Mouse (Mus musculus): ENCODE data around the gene Ttll12. TPM values are rescaled to one million over a fixed set of nuclear protein-coding genes. Genes with fewer than 3 reads are reported as not detected.

The Ttll12 gene
- total and polyA plus RNA-seq, 3 experiments: 43.9 to 76.5 TPM; not detected in 1

DNA sequence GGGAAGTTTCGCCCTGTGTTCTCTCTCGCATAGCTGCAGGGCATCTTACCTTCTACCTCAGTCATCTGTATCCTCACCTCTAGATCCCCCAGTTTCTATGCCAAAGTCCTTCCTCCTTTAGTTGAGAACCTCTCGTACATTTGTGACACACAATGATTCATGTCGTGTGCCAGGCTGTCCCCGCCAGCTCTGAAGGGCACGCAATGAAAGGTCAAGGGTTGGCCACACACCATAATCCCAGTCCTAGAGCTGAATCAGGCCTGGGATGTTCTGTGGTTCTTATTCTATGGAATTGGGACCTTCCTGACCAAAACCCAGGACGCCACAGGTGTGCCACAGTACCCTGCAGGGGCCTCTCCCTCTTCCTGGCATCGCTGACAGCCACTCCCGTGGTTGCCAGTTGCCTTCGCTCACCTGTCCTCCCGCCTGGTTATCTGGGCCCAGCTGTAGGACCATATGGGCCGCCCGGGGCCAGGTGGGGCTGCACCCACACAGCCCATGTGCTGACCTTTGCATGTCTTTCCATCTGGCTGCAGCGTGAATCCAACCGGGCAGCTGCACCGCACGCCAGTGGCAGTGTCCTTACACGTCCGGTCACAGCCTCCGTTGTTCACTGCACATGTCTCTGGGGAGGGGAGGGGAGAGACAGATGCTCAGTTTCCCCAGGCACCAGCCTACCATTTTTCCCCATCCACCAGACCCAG lies 43.4 kb upstream of the Ttll12 start:
- Histone ChIP-seq H3K27me3 (ENCODE audit: control insufficient read depth in 1 of 2, insufficient read depth in 2 of 2, low read length in 2 of 2) (no peaks in the 10 kb centered on the region; a peak in 1 of 4 replicates), H3K36me3 (ENCODE audit: control insufficient read depth in 1 of 2, insufficient read depth in 2 of 2, low read length in 2 of 2) (no peaks in the 10 kb centered on the region), H3K27ac (ENCODE audit: control insufficient read depth, low read depth, low read length) (no peak overlapping the region), H3K4me3 (ENCODE audit: control insufficient read depth in 1 of 2, insufficient read depth in 1 of 2, low read depth in 2 of 2, low read length in 2 of 2) (no peak overlapping the region), H3K9ac (ENCODE audit: control insufficient read depth, low read depth, low read length, poor library complexity, severe bottlenecking) (no peak overlapping the region), H3K4me1 (ENCODE audit: control insufficient read depth in 1 of 2, insufficient read depth in 2 of 2, low read length in 2 of 2) (no peaks in the 10 kb centered on the region), H3K79me2 (ENCODE audit: control insufficient read depth, insufficient read depth, low read length, poor library complexity) (no peaks in the 10 kb centered on the region), H3K9me3 (replicated peaks; ENCODE audit: insufficient read depth, low read length) (no peaks in the 10 kb centered on the region)
- DNase-seq (ENCODE audit: low read depth, low spot score): no peak
- TF ChIP-seq HCFC1 (IDR thresholded peaks at IDR 0.05; ENCODE audit: low read depth, low read length) (no peak), EP300 (IDR thresholded peaks at IDR 0.05; ENCODE audit: low read depth in 1 of 2, low read length in 2 of 2) (no peak), GATA1 (IDR thresholded peaks at IDR 0.05; ENCODE audit: low read depth, low read length) (no peak), CHD2 (IDR thresholded peaks at IDR 0.05; ENCODE audit: low read length) (no peak), MYC (IDR thresholded peaks at IDR 0.05; ENCODE audit: low read depth, low read length) (no peak), MAX (IDR thresholded peaks at IDR 0.05; ENCODE audit: low read length) (no peak), E2F4 (IDR thresholded peaks at IDR 0.05; ENCODE audit: borderline replicate concordance, low read depth, low read length) (no peak), JUND (IDR thresholded peaks at IDR 0.05; ENCODE audit: low read depth, low read length) (no peak), ETS1 (IDR thresholded peaks at IDR 0.05; ENCODE audit: low read depth, low read length) (no peak), NRF1 (IDR thresholded peaks at IDR 0.05; ENCODE audit: insufficient read depth, low read depth, low read length, poor library complexity, severe bottlenecking) (no peak), POLR2AphosphoS5 (IDR thresholded peaks at IDR 0.05; ENCODE audit: borderline replicate concordance, low read depth, low read length) (no peak), ZMIZ1 (IDR thresholded peaks at IDR 0.05; ENCODE audit: low read depth, low read length) (no peak), MAFK (IDR thresholded peaks at IDR 0.05; ENCODE audit: borderline replicate concordance, low read depth, low read length) (no peak), SMC3 (IDR thresholded peaks at IDR 0.05; ENCODE audit: low read depth, low read length) (no peak), BHLHE40 (IDR thresholded peaks at IDR 0.05; ENCODE audit: borderline replicate concordance, low read depth, low read length) (no peak), POLR2AphosphoS2 (IDR thresholded peaks at IDR 0.05; ENCODE audit: low read length) (no peak), TBP (IDR thresholded peaks at IDR 0.05; ENCODE audit: low read depth, low read length) (no peak), POLR2A (IDR thresholded peaks at IDR 0.05; ENCODE audit: control insufficient read depth in 1 of 2, insufficient read depth in 1 of 2, low read depth in 1 of 2, low read length in 2 of 2, poor library complexity in 1 of 2) (no peak)

DNA sequence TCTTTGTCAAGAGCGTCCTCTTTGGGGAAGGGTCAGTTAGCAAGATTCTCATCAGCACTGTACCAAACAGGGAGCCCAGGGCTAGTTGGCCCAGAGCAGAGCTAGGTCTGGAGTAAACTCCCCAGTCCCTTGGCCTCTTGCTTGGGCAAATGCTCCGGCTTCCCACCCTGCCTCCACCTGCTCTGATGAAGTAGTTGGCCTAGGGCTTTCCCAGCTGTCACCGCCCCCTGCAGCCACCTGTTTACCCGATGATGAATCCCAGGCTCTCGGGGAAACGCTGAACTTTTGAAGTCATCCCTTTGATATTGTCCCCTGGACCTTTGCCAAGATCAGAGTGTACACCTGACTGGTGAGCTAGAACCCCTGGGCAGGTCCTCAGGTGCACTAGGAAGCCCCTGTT lies 41.8 kb upstream of the Ttll12 start:
- H3K9me3 ChIP-seq (replicated peaks; ENCODE audit: insufficient read depth, low read length): no peaks in the 10 kb centered on the region
- no peak overlapping the region for H3K27ac ChIP-seq (ENCODE audit: control insufficient read depth, low read depth, low read length)
- H3K4me1 ChIP-seq (ENCODE audit: control insufficient read depth in 1 of 2, insufficient read depth in 2 of 2, low read length in 2 of 2): no peaks in the 10 kb centered on the region
- TF ChIP-seq SMC3 (IDR thresholded peaks at IDR 0.05; ENCODE audit: low read depth, low read length) (no peak), ZMIZ1 (IDR thresholded peaks at IDR 0.05; ENCODE audit: low read depth, low read length) (no peak), POLR2A (IDR thresholded peaks at IDR 0.05; ENCODE audit: control insufficient read depth in 1 of 2, insufficient read depth in 1 of 2, low read depth in 1 of 2, low read length in 2 of 2, poor library complexity in 1 of 2) (no peak), TBP (IDR thresholded peaks at IDR 0.05; ENCODE audit: low read depth, low read length) (no peak), ETS1 (IDR thresholded peaks at IDR 0.05; ENCODE audit: low read depth, low read length) (no peak), USF2 (IDR thresholded peaks at IDR 0.05; ENCODE audit: borderline replicate concordance in 1 of 2, insufficient read depth in 1 of 2, low read depth in 1 of 2, low read length in 2 of 2) (no peak), ZNF384 (IDR thresholded peaks at IDR 0.05; ENCODE audit: low read depth, low read length) (no peak), SIN3A (IDR thresholded peaks at IDR 0.05; ENCODE audit: low read length) (no peak), GATA1 (IDR thresholded peaks at IDR 0.05; ENCODE audit: low read depth, low read length) (no peak), MAX (IDR thresholded peaks at IDR 0.05; ENCODE audit: low read length) (no peak), EP300 (IDR thresholded peaks at IDR 0.05; ENCODE audit: low read depth in 1 of 2, low read length in 2 of 2) (no peak), NELFE (IDR thresholded peaks at IDR 0.05; ENCODE audit: low read depth, low read length) (no peak)
- H3K9ac ChIP-seq (ENCODE audit: control insufficient read depth, low read depth, low read length, poor library complexity, severe bottlenecking): no peak overlapping the region
- H3K4me3 ChIP-seq (ENCODE audit: control insufficient read depth in 1 of 2, insufficient read depth in 1 of 2, low read depth in 2 of 2, low read length in 2 of 2): no peak overlapping the region
- no peak for DNase-seq (ENCODE audit: low read depth, low spot score)
- H3K36me3 ChIP-seq (ENCODE audit: control insufficient read depth in 1 of 2, insufficient read depth in 2 of 2, low read length in 2 of 2): no peaks in the 10 kb centered on the region
- no peaks in the 10 kb centered on the region for H3K79me2 ChIP-seq (ENCODE audit: control insufficient read depth, insufficient read depth, low read length, poor library complexity)
- no peaks in the 10 kb centered on the region; a peak in 1 of 4 replicates for H3K27me3 ChIP-seq (ENCODE audit: control insufficient read depth in 1 of 2, insufficient read depth in 2 of 2, low read length in 2 of 2)
